Mouse (Mus musculus) thymus, postnatal 10 days (tissue): ENCODE data around the gene Apba1.
A peak's percentile ranks its signal among the peaks of the same experiment; 100 is the strongest.

Source experiments
- DNase-seq, 2 experiments: peaks; one replicate each; pipeline ENCODE4 v3.0.0; 2021; ENCODE audit warnings: low spot score in 2 of 2

The Apba1 gene

GRCm38 (mm10) chr19:23806796-23807195 is 48.1 kb downstream of the Apba1 start:
- no peak for DNase-seq

DNA sequence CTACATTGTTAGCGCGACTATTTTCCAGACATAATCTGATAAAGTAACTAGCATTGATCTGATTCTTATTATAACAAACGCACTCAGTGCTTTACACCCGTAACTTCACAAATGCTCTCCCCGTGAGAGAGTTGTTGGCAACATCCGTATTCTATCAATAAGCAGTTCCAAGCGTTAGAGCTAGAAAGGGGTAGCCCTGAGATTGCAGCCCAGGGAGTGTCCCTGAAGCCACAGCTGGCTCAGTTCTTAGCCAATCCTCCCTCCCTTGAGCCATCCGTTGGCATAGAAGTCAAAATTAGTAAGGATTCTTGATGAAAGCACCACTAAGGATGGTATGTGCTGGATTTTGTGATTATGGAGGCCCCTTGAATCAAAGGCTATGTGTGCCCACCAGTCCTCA is 48.7 kb downstream of the Apba1 start:
- no peak for DNase-seq

DNA sequence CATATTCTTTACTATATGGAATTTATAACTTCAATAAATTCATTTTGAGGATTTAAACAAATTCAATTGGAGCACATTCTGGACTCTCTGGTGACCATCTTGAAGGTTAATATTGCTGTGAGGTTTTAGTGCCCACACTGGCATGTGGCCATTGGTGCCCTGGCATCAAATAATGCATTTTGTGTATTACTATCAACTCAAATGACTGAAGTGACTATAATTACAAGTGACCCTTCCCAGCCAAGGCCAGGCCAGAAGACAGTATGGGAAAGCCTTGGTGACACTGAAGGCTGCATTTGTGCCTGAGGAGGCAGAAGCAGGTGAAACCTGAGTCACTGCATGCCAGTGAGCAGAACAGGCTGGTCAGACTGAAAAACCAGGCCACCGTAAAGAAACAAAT is 50.5 kb downstream of the Apba1 start:
- DNase-seq = no peak

DNA sequence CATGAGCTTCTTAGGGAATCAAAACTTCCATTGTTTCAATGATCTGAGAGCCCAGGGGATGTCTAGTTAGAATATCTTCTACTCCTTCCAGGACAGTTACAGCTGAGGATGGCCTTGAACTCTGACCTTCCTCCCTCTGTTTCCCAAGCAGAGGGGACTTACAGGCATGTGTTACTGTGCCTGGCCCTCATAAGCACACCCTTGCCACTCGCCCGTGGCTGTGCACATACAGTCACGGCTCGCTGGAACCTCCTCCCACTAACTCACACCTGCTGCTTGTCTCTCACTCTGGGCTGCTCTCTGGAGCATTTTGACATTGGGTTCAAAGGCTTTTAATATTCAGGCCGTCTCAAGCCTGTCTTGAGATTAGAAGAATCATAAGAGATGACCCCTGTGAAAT is 51.8 kb downstream of the Apba1 start:
- DNase-seq = no peak

- DNase-seq = no peak
Observed at GRCm38 (mm10) chr19:23810976-23811375, 52.3 kb downstream of the Apba1 start.

DNA sequence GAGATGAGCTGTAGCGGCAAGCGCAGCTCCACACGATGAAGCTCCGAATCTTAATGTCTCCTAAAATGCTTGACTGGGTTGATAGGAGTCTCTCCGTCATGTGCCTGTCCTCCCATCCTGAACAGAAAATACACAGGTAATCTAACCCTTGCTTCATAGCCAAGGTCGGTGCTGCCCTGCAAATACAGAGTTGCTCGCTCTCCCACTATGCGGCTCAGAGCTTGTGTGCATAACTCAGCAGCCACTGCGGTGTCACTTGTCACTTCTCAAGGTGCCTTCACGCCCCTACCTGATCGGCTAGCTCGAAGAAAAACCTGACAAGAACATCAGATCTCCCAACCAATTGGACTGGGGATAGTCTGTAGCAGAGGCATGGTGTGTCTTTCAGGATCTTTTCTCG is 58.1 kb downstream of the Apba1 start:
- no peak for DNase-seq

DNA sequence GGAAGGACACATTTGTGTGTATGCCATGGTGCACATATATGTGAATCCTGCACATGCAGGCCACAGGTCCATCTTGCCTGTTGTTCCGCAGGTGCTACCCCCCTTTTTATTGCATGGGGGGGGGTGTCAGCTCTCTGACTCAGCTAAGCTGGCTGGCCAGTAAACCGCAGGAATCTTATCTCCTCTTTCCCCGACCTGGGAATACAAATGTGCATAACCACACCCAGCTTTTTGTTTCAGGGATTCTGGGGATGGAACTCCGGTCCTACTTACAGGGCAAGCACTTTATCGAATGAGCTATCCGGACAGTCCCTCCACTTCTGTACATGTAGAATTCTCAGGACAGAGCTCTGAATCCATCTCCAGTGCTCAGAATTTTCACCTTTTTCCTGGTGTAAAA is 58.5 kb downstream of the Apba1 start:
- no peak for DNase-seq

DNA sequence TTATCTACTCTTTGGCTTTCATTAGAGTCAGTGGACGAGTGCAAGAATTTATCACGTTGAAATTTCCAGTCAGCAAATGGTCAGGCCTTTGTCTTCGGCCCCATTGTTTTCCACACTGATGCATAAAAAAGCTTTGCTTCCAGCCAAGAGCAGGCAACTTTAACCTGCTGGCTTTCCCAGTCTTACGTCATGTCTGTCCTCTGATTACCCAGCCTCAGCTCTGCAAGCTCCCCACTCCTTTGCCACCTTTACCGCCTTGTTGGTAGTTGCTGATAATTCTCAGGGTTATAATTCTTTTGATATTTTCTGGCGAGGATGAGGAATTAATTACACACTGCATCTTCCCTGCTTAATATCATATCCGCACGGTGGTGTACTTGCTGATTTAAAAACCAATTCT is 61.2 kb downstream of the Apba1 start:
- no peak for DNase-seq

- DNase-seq = no peak
Observed at GRCm38 (mm10) chr19:23822497-23822896, 63.8 kb downstream of the Apba1 start.

- DNase-seq = no peak
Observed at GRCm38 (mm10) chr19:23823533-23823932, 64.8 kb downstream of the Apba1 start.

GRCm38 (mm10) chr19:23826251-23826650 is 67.6 kb downstream of the Apba1 start:
- no peak for DNase-seq

DNA sequence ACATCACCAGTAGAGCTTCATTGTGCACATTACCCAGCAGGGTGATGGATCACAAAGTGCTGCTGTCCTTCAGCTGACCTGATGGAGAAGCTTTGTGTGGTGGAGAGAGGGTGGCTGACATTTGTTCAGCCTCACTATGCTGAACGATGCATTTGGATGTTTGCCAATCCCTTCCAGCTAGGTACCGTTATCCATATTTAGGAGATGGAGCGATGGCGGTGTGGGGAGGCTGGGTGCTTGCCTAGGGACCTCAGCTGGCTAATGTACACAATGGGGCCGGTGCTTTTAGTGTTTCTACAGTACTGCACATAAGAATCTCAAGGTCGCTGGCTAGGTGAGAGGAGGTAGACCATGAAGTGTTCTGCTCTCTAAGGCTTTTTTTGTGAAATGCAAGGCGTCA is 72.1 kb downstream of the Apba1 start:
- DNase-seq = no peak

- no peak for DNase-seq
Observed at GRCm38 (mm10) chr19:23833685-23834682, 75.3 kb downstream of the Apba1 start.

- DNase-seq = no peak
Observed at GRCm38 (mm10) chr19:23834721-23835120, 76.0 kb downstream of the Apba1 start.

DNA sequence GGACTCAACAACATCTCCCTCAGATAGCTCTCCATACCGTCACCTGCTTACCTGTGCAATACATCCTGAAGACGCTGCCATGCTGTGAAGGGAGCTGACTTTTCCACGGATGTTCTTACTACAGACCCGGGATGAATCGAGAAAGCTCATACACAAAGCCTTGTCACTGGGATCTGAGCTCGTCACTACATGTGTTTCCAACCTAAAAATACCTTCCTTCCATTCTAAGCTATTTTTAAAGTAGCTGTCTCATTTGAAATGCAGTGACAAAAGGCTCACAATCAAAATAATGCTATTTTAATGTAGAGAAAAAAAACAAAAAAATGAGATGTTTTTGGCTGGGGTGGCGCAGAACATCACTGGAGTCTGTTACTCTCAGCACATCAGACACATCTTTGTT is 97.1 kb downstream of the Apba1 start:
- DNase-seq = no peak

- no peak for DNase-seq
Observed at GRCm38 (mm10) chr19:23858091-23858490, 99.4 kb downstream of the Apba1 start.

DNA sequence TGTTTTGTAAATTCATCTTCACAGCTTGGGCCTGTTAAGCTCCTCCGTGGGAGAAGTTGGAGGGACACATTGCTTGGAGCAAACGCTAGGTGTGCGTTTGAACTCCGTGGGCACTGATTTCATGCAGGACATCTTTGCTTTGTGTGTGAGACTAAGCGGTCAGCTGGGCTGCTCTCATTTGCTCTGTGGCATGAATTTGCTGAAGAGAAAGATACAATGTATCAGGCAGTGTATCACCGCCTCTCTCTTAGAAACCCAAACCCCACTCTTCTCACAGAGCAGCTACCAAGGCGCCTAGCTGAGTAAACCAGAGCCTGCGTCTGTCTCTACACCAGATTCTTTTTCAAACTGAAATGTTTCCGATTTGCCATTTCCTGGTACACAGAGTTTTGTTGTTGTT is 100.1 kb downstream of the Apba1 start:
- DNase-seq = no peak

DNA sequence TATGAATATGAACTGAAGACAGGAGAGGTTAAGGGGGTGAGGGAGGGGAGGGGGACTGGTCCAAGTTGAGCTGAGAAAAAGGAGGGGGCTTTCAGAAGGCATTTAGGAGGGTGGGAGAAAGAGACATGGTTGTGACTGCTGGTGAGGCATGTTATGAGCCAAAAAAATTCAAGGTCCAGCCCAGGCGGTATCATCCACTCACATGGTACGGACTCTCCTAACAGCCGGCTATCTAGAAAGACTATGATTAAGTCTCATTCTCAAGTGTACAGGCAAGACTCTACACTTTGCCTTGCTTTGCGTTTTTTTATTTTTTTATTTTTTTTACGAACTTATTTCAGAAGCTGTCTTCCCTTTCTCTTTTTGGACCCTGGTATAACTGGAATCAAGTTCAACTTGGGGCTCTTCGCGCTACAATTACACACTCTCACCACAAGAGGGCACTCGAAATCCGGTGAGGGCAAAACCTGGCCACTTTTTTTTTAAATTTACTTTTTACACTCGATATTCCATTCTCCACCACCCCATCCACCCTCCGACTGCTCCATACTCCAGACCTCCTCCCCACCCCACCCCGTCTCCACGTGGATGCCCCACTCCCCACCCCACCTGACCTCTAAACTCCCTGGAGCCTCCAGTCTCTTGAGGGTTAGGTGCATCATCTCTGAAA is 101.6 kb downstream of the Apba1 start:
- DNase-seq = peak in 1 of 2 experiments; percentile 25

GRCm38 (mm10) chr19:23862736-23863135 is 104.0 kb downstream of the Apba1 start:
- DNase-seq = no peak

GRCm38 (mm10) chr19:23863959-23864358 is 105.3 kb downstream of the Apba1 start:
- no peak for DNase-seq

GRCm38 (mm10) chr19:23866045-23866444 is 107.4 kb downstream of the Apba1 start:
- no peak for DNase-seq

GRCm38 (mm10) chr19:23867052-23867451 is 108.4 kb downstream of the Apba1 start:
- no peak for DNase-seq

DNA sequence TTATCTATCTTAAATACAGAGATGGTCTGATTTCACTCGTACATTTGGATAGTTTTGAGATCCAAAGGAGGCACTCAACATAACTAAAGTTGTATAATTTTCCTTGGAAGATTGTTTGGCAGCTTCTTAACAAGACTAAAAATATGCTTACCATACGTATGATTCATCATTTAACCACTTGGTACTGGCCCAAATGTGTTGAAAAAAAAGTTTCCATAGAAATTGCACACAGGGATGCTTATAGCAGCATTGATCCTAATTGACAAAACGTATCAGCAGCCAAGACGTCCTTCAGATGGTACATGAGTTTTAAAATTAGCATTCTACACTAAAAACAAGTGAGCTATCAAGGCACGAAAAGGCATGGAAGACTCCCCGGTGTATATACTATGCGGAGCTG is 108.9 kb downstream of the Apba1 start:
- no peak for DNase-seq
